Mouse (Mus musculus): ENCODE measurements around the gene Olfr822. TPM values are rescaled to one million over a fixed set of nuclear protein-coding genes. Genes with fewer than 3 reads are reported as not detected.
"Not testable (repeated sequence)": the region's sequence is repeated elsewhere in the genome, so short reads cannot be mapped to it uniquely, and the experiment has no call there.

Gene Olfr822
- not detected in 2 replicates for total RNA-seq (2014; fragmentation: Nextera tagmentation)
- total RNA-seq (2017): not detected in 2 replicates

- no peak for ATAC-seq (replicated peaks; ENCODE audit: poor library complexity, severe bottlenecking)
These were observed at the start of gene Olfr822 for GRCm38 (mm10) chr10:130070910-130071309. Gene Olfr822, plus strand, starts transcription at chr10:130071210.

- no peak for ATAC-seq (replicated peaks; ENCODE audit: poor library complexity, severe bottlenecking)
These were observed 41.0 kb upstream of the Olfr822 start, which contains the start of gene Olfr821 for GRCm38 (mm10) chr10:130030048-130030447. Gene Olfr821, plus strand, starts transcription at chr10:130030348.

- ATAC-seq (replicated peaks; ENCODE audit: poor library complexity, severe bottlenecking): no peak
These were observed 33.9 kb upstream of the Olfr822 start for GRCm38 (mm10) chr10:130037096-130037495.

GRCm38 (mm10) chr10:130092838-130093440, 21.9 kb downstream of the Olfr822 start:
- peak; percentile 86 for ATAC-seq (replicated peaks; ENCODE audit: poor library complexity, severe bottlenecking)

- peak; percentile 63 for ATAC-seq (replicated peaks; ENCODE audit: poor library complexity, severe bottlenecking)
These were observed 25.1 kb downstream of the Olfr822 start for GRCm38 (mm10) chr10:130096104-130096503.

- ATAC-seq (replicated peaks; ENCODE audit: poor library complexity, severe bottlenecking): not testable (repeated sequence)
These were observed 44.3 kb downstream of the Olfr822 start, which contains the start of gene Olfr823 for GRCm38 (mm10) chr10:130115283-130115682. Gene Olfr823, minus strand, starts transcription at chr10:130115383.

- not testable (repeated sequence) for ATAC-seq (replicated peaks; ENCODE audit: poor library complexity, severe bottlenecking)
These were observed 45.0 kb downstream of the Olfr822 start for GRCm38 (mm10) chr10:130116045-130116444.

Other genes with a start within 250 kb of the Olfr822 start
- not detected in 2 replicates for gene Olfr812, start 225.1 kb upstream of the Olfr822 start, total RNA-seq (2014; fragmentation: Nextera tagmentation)
- gene Olfr812, start 225.1 kb upstream of the Olfr822 start, total RNA-seq (2017): not detected in 2 replicates
- not detected in 2 replicates for gene Olfr813, start 215.8 kb upstream of the Olfr822 start, total RNA-seq (2014; fragmentation: Nextera tagmentation)
- gene Olfr813, start 215.8 kb upstream of the Olfr822 start, total RNA-seq (2017): not detected in 2 replicates
- not detected in 2 replicates for gene Olfr814, start 191.4 kb upstream of the Olfr822 start, total RNA-seq (2014; fragmentation: Nextera tagmentation)
- not detected in 2 replicates for gene Olfr814, start 191.4 kb upstream of the Olfr822 start, total RNA-seq (2017)
- not detected in 2 replicates for gene Olfr815, start 165.3 kb upstream of the Olfr822 start, total RNA-seq (2014; fragmentation: Nextera tagmentation)
- gene Olfr815, start 165.3 kb upstream of the Olfr822 start, total RNA-seq (2017): not detected in 2 replicates
- gene Olfr816, start 155.6 kb upstream of the Olfr822 start, total RNA-seq (2014; fragmentation: Nextera tagmentation): not detected in 2 replicates
- gene Olfr816, start 155.6 kb upstream of the Olfr822 start, total RNA-seq (2017): not detected in 2 replicates
- gene Olfr818, start 122.1 kb upstream of the Olfr822 start, total RNA-seq (2014; fragmentation: Nextera tagmentation): not detected in 2 replicates
- gene Olfr818, start 122.1 kb upstream of the Olfr822 start, total RNA-seq (2017): not detected in 2 replicates
- not detected in 2 replicates for gene Olfr819, start 103.9 kb upstream of the Olfr822 start, total RNA-seq (2014; fragmentation: Nextera tagmentation)
- not detected in 2 replicates for gene Olfr819, start 103.9 kb upstream of the Olfr822 start, total RNA-seq (2017)
- not detected in 2 replicates for gene Olfr247, start 95.1 kb upstream of the Olfr822 start, total RNA-seq (2014; fragmentation: Nextera tagmentation)
- gene Olfr247, start 95.1 kb upstream of the Olfr822 start, total RNA-seq (2017): not detected in 2 replicates
- gene Gm10310, start 86.1 kb upstream of the Olfr822 start, total RNA-seq (2014; fragmentation: Nextera tagmentation): not detected in 2 replicates
- gene Gm10310, start 86.1 kb upstream of the Olfr822 start, total RNA-seq (2017): not detected in 2 replicates
- gene Olfr820, start 58.6 kb upstream of the Olfr822 start, total RNA-seq (2014; fragmentation: Nextera tagmentation): not detected in 2 replicates
- not detected in 2 replicates for gene Olfr820, start 58.6 kb upstream of the Olfr822 start, total RNA-seq (2017)
- gene Olfr821, start 40.9 kb upstream of the Olfr822 start, total RNA-seq (2014; fragmentation: Nextera tagmentation): not detected in 2 replicates
- not detected in 2 replicates for gene Olfr821, start 40.9 kb upstream of the Olfr822 start, total RNA-seq (2017)
- gene Olfr823, start 44.2 kb downstream of the Olfr822 start, total RNA-seq (2014; fragmentation: Nextera tagmentation): not detected in 2 replicates
- gene Olfr823, start 44.2 kb downstream of the Olfr822 start, total RNA-seq (2017): not detected in 2 replicates
- gene Olfr824, start 58.8 kb downstream of the Olfr822 start, total RNA-seq (2014; fragmentation: Nextera tagmentation): not detected in 2 replicates
- not detected in 2 replicates for gene Olfr824, start 58.8 kb downstream of the Olfr822 start, total RNA-seq (2017)
- not detected in 2 replicates for gene Olfr825, start 95.6 kb downstream of the Olfr822 start, total RNA-seq (2014; fragmentation: Nextera tagmentation)
- gene Olfr825, start 95.6 kb downstream of the Olfr822 start, total RNA-seq (2017): not detected in 2 replicates
- gene Olfr826, start 113.0 kb downstream of the Olfr822 start, total RNA-seq (2014; fragmentation: Nextera tagmentation): not detected in 2 replicates
- gene Olfr826, start 113.0 kb downstream of the Olfr822 start, total RNA-seq (2017): not detected in 2 replicates
- gene Olfr827, start 143.2 kb downstream of the Olfr822 start, total RNA-seq (2014; fragmentation: Nextera tagmentation): not detected in 2 replicates
- not detected in 2 replicates for gene Olfr827, start 143.2 kb downstream of the Olfr822 start, total RNA-seq (2017)
- not detected in 2 replicates for gene Neurod4, start 209.0 kb downstream of the Olfr822 start, total RNA-seq (2014; fragmentation: Nextera tagmentation)
- gene Neurod4, start 209.0 kb downstream of the Olfr822 start, total RNA-seq (2017): not detected in 2 replicates

All from granulocyte monocyte progenitor cell, adult 5-6 weeks (primary cell).